Mouse (Mus musculus): ENCODE data around the gene Ucp2. TPM values are rescaled to one million over a fixed set of nuclear protein-coding genes. Genes with fewer than 3 reads are reported as not detected.

Ucp2 gene
- polyA plus RNA-seq, 1 experiment from 2014 or later = 69.5 TPM

GRCm38 (mm10) chr7:100488474-100489048, 4.6 kb upstream of the Ucp2 start:
- H3K9me3 ChIP-seq (replicated peaks; ENCODE audit: control insufficient read depth, low read length, poor library complexity, severe bottlenecking) = no peaks in the 10 kb centered on the region
- 28% methylated on average over 10 of the region's 10 CpGs for WGBS
- no peak for ATAC-seq
- H3K4me2 ChIP-seq (ENCODE audit: low read length) = no peak overlapping the region
- no peaks in the 10 kb centered on the region for H3K27me3 ChIP-seq (ENCODE audit: control insufficient read depth, insufficient read depth, low read depth, low read length)
- peaks cover 4% of the 10 kb centered on the region; the same call in 1 of the 2 replicates for H3K4me1 ChIP-seq (ENCODE audit: control insufficient read depth, insufficient read depth, low read length)
- H3K9ac ChIP-seq (ENCODE audit: low read depth, low read length) = no peak overlapping the region
- no peak overlapping the region for H3K27ac ChIP-seq (ENCODE audit: low read length)
- H3K4me3 ChIP-seq (ENCODE audit: low read depth, low read length) = no peak overlapping the region
- no peaks in the 10 kb centered on the region for H3K36me3 ChIP-seq (ENCODE audit: control insufficient read depth, insufficient read depth, low read length)

DNA sequence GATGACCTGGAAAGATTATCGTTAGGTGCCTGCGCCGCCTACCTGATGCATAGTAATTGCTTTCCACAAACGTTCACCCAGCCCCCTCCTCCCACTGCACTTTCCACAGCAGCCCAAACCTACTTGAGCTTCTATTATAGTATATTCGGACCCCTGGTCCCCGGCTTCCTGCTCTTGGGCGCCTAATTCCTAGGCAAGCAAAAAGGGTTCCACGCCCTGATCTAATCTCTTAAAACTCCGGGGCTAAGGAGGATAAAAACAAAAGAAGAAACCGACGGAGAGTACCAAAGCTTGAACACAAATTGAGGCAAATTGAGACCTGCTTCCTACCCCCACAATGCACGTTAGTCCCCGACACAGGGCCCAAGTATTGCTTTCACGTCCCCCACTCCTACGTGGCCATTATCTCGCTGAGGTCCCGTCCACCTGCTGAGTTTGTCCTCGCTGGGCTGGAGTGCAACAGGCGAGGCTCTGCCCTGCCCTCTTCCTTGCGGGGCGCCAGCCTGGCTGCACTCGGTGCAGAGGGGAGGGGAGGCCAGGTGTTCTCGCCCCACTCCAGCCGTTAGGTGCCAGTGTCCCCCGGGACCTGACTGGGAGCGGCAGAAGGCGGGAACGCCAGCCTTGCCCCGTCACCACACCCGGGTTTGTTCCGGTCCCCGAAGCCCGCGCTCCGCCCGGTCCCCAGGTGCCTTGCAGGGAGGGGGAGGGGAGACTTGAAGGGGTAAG, 583 bp upstream of the Ucp2 start:
- WGBS = 3% methylated on average over 34 of the region's 36 CpGs
- Histone ChIP-seq H3K9ac (ENCODE audit: low read depth, low read length) (peak overlapping the region; percentile 60), H3K9me3 (replicated peaks; ENCODE audit: control insufficient read depth, low read length, poor library complexity, severe bottlenecking) (no peaks in the 10 kb centered on the region), H3K27ac (ENCODE audit: low read length) (no peak overlapping the region), H3K36me3 (ENCODE audit: control insufficient read depth, insufficient read depth, low read length) (no peaks in the 10 kb centered on the region), H3K4me1 (ENCODE audit: control insufficient read depth, insufficient read depth, low read length) (peaks cover 21% of the 10 kb centered on the region), H3K4me2 (ENCODE audit: low read length) (peak overlapping the region; percentile 60), H3K27me3 (ENCODE audit: control insufficient read depth, insufficient read depth, low read depth, low read length) (no peaks in the 10 kb centered on the region), H3K4me3 (ENCODE audit: low read depth, low read length) (peak overlapping the region; percentile 38)
- ATAC-seq = no peak

GRCm38 (mm10) chr7:100493484-100494414, 612 bp downstream of the Ucp2 start:
- peak overlapping the region; percentile 60 for H3K4me2 ChIP-seq (ENCODE audit: low read length)
- no peaks in the 10 kb centered on the region for H3K27me3 ChIP-seq (ENCODE audit: control insufficient read depth, insufficient read depth, low read depth, low read length)
- no peaks in the 10 kb centered on the region for H3K36me3 ChIP-seq (ENCODE audit: control insufficient read depth, insufficient read depth, low read length)
- peak overlapping the region; percentile 38 for H3K4me3 ChIP-seq (ENCODE audit: low read depth, low read length)
- no peaks in the 10 kb centered on the region for H3K9me3 ChIP-seq (replicated peaks; ENCODE audit: control insufficient read depth, low read length, poor library complexity, severe bottlenecking)
- ATAC-seq = no peak
- H3K27ac ChIP-seq (ENCODE audit: low read length) = 0 out of 2 replicates have a peak overlapping the region, but pooled peaks have one; percentile 39
- peaks cover 21% of the 10 kb centered on the region for H3K4me1 ChIP-seq (ENCODE audit: control insufficient read depth, insufficient read depth, low read length)
- no peak overlapping the region for H3K9ac ChIP-seq (ENCODE audit: low read depth, low read length)
- 37% methylated on average over 19 of the region's 19 CpGs for WGBS

DNA sequence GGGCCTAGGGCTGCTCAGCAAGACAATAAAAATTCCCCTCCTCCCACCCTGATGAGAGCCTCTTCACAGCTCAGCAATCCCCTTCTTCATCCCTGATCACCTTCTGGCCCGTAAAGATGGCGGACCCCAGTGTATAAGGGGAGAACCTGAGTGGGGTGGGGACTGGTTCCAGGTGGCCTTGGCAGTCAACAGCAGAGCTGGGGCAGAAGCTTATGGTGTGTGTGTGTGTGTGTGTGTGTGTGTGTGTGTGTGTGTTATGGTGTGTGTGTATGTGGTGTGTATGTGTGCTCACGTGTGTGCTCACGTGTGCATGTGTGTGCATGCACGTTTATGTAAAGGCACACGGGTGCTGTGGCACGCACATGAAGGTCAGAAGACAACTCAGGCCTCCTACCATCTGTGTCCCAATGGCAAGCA, 1.3 kb downstream of the Ucp2 start:
- no peak overlapping the region for H3K4me3 ChIP-seq (ENCODE audit: low read depth, low read length)
- WGBS = 95% methylated on average over 7 of the region's 7 CpGs
- ATAC-seq = no peak
- H3K27ac ChIP-seq (ENCODE audit: low read length) = no peak overlapping the region
- no peaks in the 10 kb centered on the region for H3K36me3 ChIP-seq (ENCODE audit: control insufficient read depth, insufficient read depth, low read length)
- H3K4me2 ChIP-seq (ENCODE audit: low read length) = peak overlapping the region; percentile 60
- H3K27me3 ChIP-seq (ENCODE audit: control insufficient read depth, insufficient read depth, low read depth, low read length) = no peaks in the 10 kb centered on the region
- peaks cover 21% of the 10 kb centered on the region for H3K4me1 ChIP-seq (ENCODE audit: control insufficient read depth, insufficient read depth, low read length)
- H3K9me3 ChIP-seq (replicated peaks; ENCODE audit: control insufficient read depth, low read length, poor library complexity, severe bottlenecking) = no peaks in the 10 kb centered on the region
- H3K9ac ChIP-seq (ENCODE audit: low read depth, low read length) = no peak overlapping the region

GRCm38 (mm10) chr7:100495042-100495441, 1.9 kb downstream of the Ucp2 start:
- Histone ChIP-seq H3K27me3 (ENCODE audit: control insufficient read depth, insufficient read depth, low read depth, low read length) (no peaks in the 10 kb centered on the region), H3K9me3 (replicated peaks; ENCODE audit: control insufficient read depth, low read length, poor library complexity, severe bottlenecking) (no peaks in the 10 kb centered on the region), H3K4me2 (ENCODE audit: low read length) (peak overlapping the region; percentile 27; the same call in 1 of the 2 replicates), H3K4me1 (ENCODE audit: control insufficient read depth, insufficient read depth, low read length) (peaks cover 21% of the 10 kb centered on the region), H3K27ac (ENCODE audit: low read length) (peak overlapping the region; percentile 85), H3K4me3 (ENCODE audit: low read depth, low read length) (no peak overlapping the region), H3K36me3 (ENCODE audit: control insufficient read depth, insufficient read depth, low read length) (no peaks in the 10 kb centered on the region), H3K9ac (ENCODE audit: low read depth, low read length) (peak overlapping the region; percentile 18; the same call in 1 of the 2 replicates)
- 25% methylated on average over 8 of the region's 8 CpGs for WGBS
- no peak; the same call in 1 of the 2 replicates for ATAC-seq

DNA sequence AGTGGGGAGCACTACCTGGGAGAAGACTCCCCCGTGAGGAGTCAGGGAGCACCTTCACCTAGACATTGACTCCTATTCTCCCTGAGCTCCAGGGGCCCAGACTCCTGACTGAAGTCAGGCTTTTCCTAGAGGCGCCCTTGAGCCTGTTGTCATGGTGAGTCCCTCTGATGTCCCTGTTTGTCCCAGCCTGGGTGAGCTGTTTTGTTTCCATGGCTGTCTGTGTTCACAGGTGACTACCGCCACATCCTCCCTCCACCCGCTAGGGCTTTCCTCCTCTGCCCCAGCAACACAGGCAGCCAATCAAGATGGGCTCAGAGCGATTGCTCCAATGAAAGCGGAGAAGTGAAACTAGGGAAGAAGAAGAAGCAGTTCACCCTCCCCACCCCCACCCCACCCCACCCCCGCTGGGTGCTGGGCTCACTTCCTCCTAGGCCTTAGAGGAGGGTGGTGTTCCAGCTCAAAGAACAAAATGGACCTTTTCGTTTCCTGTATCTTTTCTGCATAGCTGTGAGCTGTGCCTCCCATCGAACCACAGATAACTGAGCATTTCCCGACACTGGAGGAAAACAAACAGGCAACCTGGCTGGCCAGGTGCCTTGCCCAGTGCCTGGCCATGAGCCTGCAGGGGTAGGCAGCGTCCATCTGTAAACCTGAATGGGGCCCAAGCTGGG, 2.6 kb downstream of the Ucp2 start:
- WGBS = 30% methylated on average over 11 of the region's 11 CpGs
- H3K9ac ChIP-seq (ENCODE audit: low read depth, low read length) = peak overlapping the region; percentile 18
- H3K4me2 ChIP-seq (ENCODE audit: low read length) = peak overlapping the region; percentile 27
- peaks cover 21% of the 10 kb centered on the region for H3K4me1 ChIP-seq (ENCODE audit: control insufficient read depth, insufficient read depth, low read length)
- ATAC-seq = peak; percentile 90
- H3K36me3 ChIP-seq (ENCODE audit: control insufficient read depth, insufficient read depth, low read length) = no peaks in the 10 kb centered on the region
- H3K27me3 ChIP-seq (ENCODE audit: control insufficient read depth, insufficient read depth, low read depth, low read length) = no peaks in the 10 kb centered on the region
- H3K27ac ChIP-seq (ENCODE audit: low read length) = peak overlapping the region; percentile 85
- H3K9me3 ChIP-seq (replicated peaks; ENCODE audit: control insufficient read depth, low read length, poor library complexity, severe bottlenecking) = no peaks in the 10 kb centered on the region
- H3K4me3 ChIP-seq (ENCODE audit: low read depth, low read length) = no peak overlapping the region

GRCm38 (mm10) chr7:100496371-100496770, 3.2 kb downstream of the Ucp2 start:
- 84% methylated on average over 6 of the region's 6 CpGs for WGBS

DNA sequence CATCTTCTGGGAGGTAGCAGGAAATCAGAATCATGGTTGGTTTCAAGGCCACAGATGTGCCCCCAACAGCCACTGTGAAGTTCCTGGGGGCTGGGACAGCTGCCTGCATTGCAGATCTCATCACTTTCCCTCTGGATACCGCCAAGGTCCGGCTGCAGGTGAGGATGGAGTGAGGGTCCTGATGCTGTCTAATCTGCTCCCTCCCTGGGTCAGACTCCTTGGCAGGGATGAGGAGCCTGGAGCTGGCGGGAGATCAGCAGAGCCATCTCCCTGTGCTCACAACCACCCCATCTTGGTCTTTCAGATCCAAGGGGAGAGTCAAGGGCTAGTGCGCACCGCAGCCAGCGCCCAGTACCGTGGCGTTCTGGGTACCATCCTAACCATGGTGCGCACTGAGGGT, 3.7 kb downstream of the Ucp2 start:
- Histone ChIP-seq H3K36me3 (ENCODE audit: control insufficient read depth, insufficient read depth, low read length) (no peaks in the 10 kb centered on the region), H3K4me2 (ENCODE audit: low read length) (no peak overlapping the region), H3K27ac (ENCODE audit: low read length) (no peak overlapping the region; the same call in 1 of the 2 replicates), H3K9ac (ENCODE audit: low read depth, low read length) (no peak overlapping the region), H3K4me1 (ENCODE audit: control insufficient read depth, insufficient read depth, low read length) (peaks cover 21% of the 10 kb centered on the region), H3K9me3 (replicated peaks; ENCODE audit: control insufficient read depth, low read length, poor library complexity, severe bottlenecking) (no peaks in the 10 kb centered on the region), H3K4me3 (ENCODE audit: low read depth, low read length) (no peak overlapping the region), H3K27me3 (ENCODE audit: control insufficient read depth, insufficient read depth, low read depth, low read length) (no peaks in the 10 kb centered on the region)
- no peak for ATAC-seq
- 99% methylated on average over 9 of the region's 9 CpGs for WGBS

More at GRCm38 (mm10) chr7:100496371-100496770, 3.2 kb downstream of the Ucp2 start:
- Histone ChIP-seq H3K27me3 (ENCODE audit: control insufficient read depth, insufficient read depth, low read depth, low read length) (no peaks in the 10 kb centered on the region), H3K9me3 (replicated peaks; ENCODE audit: control insufficient read depth, low read length, poor library complexity, severe bottlenecking) (no peaks in the 10 kb centered on the region), H3K4me2 (ENCODE audit: low read length) (peak overlapping the region; percentile 27; the same call in 1 of the 2 replicates), H3K4me3 (ENCODE audit: low read depth, low read length) (no peak overlapping the region), H3K27ac (ENCODE audit: low read length) (peak overlapping the region; percentile 85), H3K9ac (ENCODE audit: low read depth, low read length) (peak overlapping the region; percentile 8), H3K36me3 (ENCODE audit: control insufficient read depth, insufficient read depth, low read length) (no peaks in the 10 kb centered on the region), H3K4me1 (ENCODE audit: control insufficient read depth, insufficient read depth, low read length) (peaks cover 21% of the 10 kb centered on the region)
- ATAC-seq = no peak
